Mouse (Mus musculus) MEL (cell line): ENCODE data around the gene Gm14569.

Experiments
- CTCF ChIP-seq, 3 experiments: IDR thresholded peaks in 2 of 3; conservative IDR thresholded peaks in 1 of 3; 2 replicates each; pipeline ENCODE4 v1.5.1; 2011 to 2012; ENCODE audit warnings: low read length in 3 of 3, low read depth in 2 of 3, mild to moderate bottlenecking in 2 of 3, improper control_type of control experiment in 1 of 3, inconsistent platforms in 1 of 3, mixed read lengths in 1 of 3, moderate library complexity in 1 of 3; ENCODE audit not compliant: control insufficient read depth in 1 of 3, insufficient read depth in 1 of 3, poor library complexity in 1 of 3, severe bottlenecking in 1 of 3
- MAFK ChIP-seq: IDR thresholded peaks from 2 replicates; pipeline ENCODE4 v1.6.1; 2011; ENCODE audit warnings: low read depth, mild to moderate bottlenecking, low read length, improper control_type of control experiment, borderline replicate concordance
- POLR2A ChIP-seq, 2 experiments: IDR thresholded peaks; 2 replicates each; pipeline ENCODE4 v1.6.1; 2011 to 2012; ENCODE audit warnings: low read length in 2 of 2, mild to moderate bottlenecking in 2 of 2, control low read depth in 1 of 2, improper control_type of control experiment in 1 of 2, low read depth in 1 of 2, moderate library complexity in 1 of 2; ENCODE audit not compliant: control insufficient read depth in 1 of 2, insufficient read depth in 1 of 2, poor library complexity in 1 of 2
- ZC3H11A ChIP-seq: IDR thresholded peaks from 2 replicates; pipeline ENCODE4 v1.6.1; 2012; ENCODE audit warnings: low read depth, mild to moderate bottlenecking, inconsistent platforms, low read length, improper control_type of control experiment

DNA sequence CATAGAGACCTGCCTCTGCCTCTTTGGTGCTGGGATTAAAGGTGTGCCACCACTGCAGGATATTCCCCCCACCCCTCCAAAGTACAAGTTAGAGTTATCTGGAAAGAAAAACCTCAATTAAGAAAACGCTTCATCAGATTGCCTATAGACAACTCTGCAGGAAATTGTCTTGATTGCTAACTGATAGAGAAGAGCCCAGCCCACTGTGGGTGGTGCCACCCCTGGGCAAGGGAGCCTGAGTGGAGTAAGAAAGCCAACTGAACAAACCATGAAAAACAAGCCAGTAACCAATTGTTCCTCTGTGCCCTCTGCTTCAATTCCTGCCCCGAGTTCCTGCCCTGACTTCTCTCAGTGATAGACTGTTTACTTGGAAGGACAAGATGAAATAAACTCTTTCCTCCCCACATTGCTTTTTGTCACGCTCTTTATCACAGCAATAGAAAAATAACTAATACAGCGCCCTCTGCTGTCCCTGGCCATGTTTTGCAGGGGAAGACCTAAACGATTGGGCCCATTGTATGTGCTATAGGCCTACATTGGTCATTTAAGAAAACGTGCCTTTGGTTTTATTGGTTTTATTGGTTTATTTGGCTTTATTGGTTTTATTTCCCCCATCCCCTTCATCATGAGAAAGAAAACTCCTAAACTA lies 17.4 kb downstream of the Gm14569 start:
- TF ChIP-seq POLR2A (IDR thresholded peaks at IDR 0.05; ENCODE audit: control insufficient read depth in 1 of 2, insufficient read depth in 1 of 2, low read depth in 1 of 2, low read length in 2 of 2, poor library complexity in 1 of 2) (no peak), MAFK (no peak), ZC3H11A (no peak), CTCF (IDR thresholded peaks at IDR 0.05 in 2 of 3, conservative IDR thresholded peaks at IDR 0.05 in 1 of 3; ENCODE audit: control insufficient read depth in 1 of 3, insufficient read depth in 1 of 3, low read depth in 2 of 3, low read length in 3 of 3, poor library complexity in 1 of 3, severe bottlenecking in 1 of 3) (peak; percentile 41 to 52 (median 48); a peak in 5 of 6 replicates)
